ENCODE assay signal across 11 mouse cellular contexts in genomic region chr14:72887470-72888071, GRCm38 (mm10).
DNase-seq lines count a peak whose midpoint lies in the region; ATAC-seq lines count a peak whose summit lies in the region.
"Had no signal": no experiment of that assay in that cellular context is flagged by ENCODE, and none has a peak within 500 bp of the region (broad histone marks: within the 10 kb centered on the region; RNA-seq: fewer than 3 reads in every experiment).

No protein-coding gene starts in this region.

- no peaks in the 10 kb centered on the region for H3K36me3 ChIP-seq in heart, embryonic 11.5 days (ENCODE audit: control insufficient read depth, insufficient read depth, low read length)
- H3K36me3 ChIP-seq in midbrain, embryonic 10.5 days, result no peaks in the 10 kb centered on the region
- no peaks in the 10 kb centered on the region for H3K36me3 ChIP-seq in midbrain, embryonic 15.5 days (replicated peaks)
- no peaks in the 10 kb centered on the region for H3K36me3 ChIP-seq in liver, embryonic 12.5 days
- no peaks in the 10 kb centered on the region for H3K36me3 ChIP-seq in forebrain, embryonic 12.5 days (replicated peaks)
- H3K36me3 ChIP-seq: neural tube, embryonic 13.5 days had no signal

- no peak for DNase-seq in heart, postnatal 25 days (ENCODE audit: low spot score)
- DNase-seq in midbrain, embryonic 10.5 days (ENCODE audit: low spot score), result peak; percentile 17
- DNase-seq in thymus, postnatal 25 days, result peak; percentile 19
- DNase-seq in lung, adult 18-20 months, result no peak
- DNase-seq: layer of hippocampus, postnatal 36 days had no signal

- intact Hi-C loops in heart, postnatal 25 days (cut with DNase I), result no loop called here

- peaks cover 8% of the 10 kb centered on the region; the same call in 1 of the 2 replicates for H3K4me1 ChIP-seq in heart, embryonic 11.5 days (ENCODE audit: control insufficient read depth, insufficient read depth, low read length)
- no peaks in the 10 kb centered on the region for H3K4me1 ChIP-seq in midbrain, embryonic 10.5 days
- no peaks in the 10 kb centered on the region for H3K4me1 ChIP-seq in midbrain, embryonic 15.5 days
- H3K4me1 ChIP-seq in liver, embryonic 12.5 days, result no peaks in the 10 kb centered on the region; the same call in 1 of the 2 replicates
- H3K4me1 ChIP-seq in forebrain, embryonic 12.5 days, result no peaks in the 10 kb centered on the region
- H3K4me1 ChIP-seq: neural tube, embryonic 13.5 days had no signal

- no peaks in the 10 kb centered on the region for H3K27me3 ChIP-seq in heart, embryonic 11.5 days (ENCODE audit: control insufficient read depth, insufficient read depth, low read length)
- no peaks in the 10 kb centered on the region for H3K27me3 ChIP-seq in midbrain, embryonic 10.5 days (ENCODE audit: low read depth, poor library complexity, severe bottlenecking)
- no peaks in the 10 kb centered on the region for H3K27me3 ChIP-seq in midbrain, embryonic 15.5 days (replicated peaks)
- H3K27me3 ChIP-seq in liver, embryonic 12.5 days (replicated peaks), result no peaks in the 10 kb centered on the region
- no peaks in the 10 kb centered on the region for H3K27me3 ChIP-seq in forebrain, embryonic 12.5 days
- H3K27me3 ChIP-seq: neural tube, embryonic 13.5 days had no signal

- no peaks in the 10 kb centered on the region for H3K9me3 ChIP-seq in heart, embryonic 11.5 days (replicated peaks; ENCODE audit: control insufficient read depth, low read length)
- no peaks in the 10 kb centered on the region for H3K9me3 ChIP-seq in midbrain, embryonic 10.5 days (replicated peaks)
- no peaks in the 10 kb centered on the region for H3K9me3 ChIP-seq in midbrain, embryonic 15.5 days
- H3K9me3 ChIP-seq in liver, embryonic 12.5 days (replicated peaks), result no peaks in the 10 kb centered on the region
- no peaks in the 10 kb centered on the region for H3K9me3 ChIP-seq in forebrain, embryonic 12.5 days
- H3K9me3 ChIP-seq: neural tube, embryonic 13.5 days had no signal

- WGBS in heart, embryonic 11.5 days (ENCODE audit: insufficient replicate concordance), result 11% methylated on average over 14 of the region's 14 CpGs
- WGBS in midbrain, embryonic 10.5 days, result 45% methylated on average over 14 of the region's 14 CpGs
- WGBS in midbrain, embryonic 15.5 days, result 54% methylated on average over 14 of the region's 14 CpGs
- 15% methylated on average over 14 of the region's 14 CpGs for WGBS in liver, embryonic 12.5 days (ENCODE audit: insufficient replicate concordance)
- 56% methylated on average over 14 of the region's 14 CpGs for WGBS in forebrain, embryonic 12.5 days

- peak overlapping the region; percentile 39 for H3K4me2 ChIP-seq in heart, embryonic 11.5 days
- no peak overlapping the region for H3K4me2 ChIP-seq in midbrain, embryonic 15.5 days
- peak overlapping the region; percentile 16 for H3K4me2 ChIP-seq in liver, embryonic 12.5 days
- H3K4me2 ChIP-seq in forebrain, embryonic 12.5 days, result no peak overlapping the region
- H3K4me2 ChIP-seq: neural tube, embryonic 13.5 days had no signal

- 0 out of 2 replicates have a peak overlapping the region, but pooled peaks have one; percentile 22 for H3K27ac ChIP-seq in heart, embryonic 11.5 days (ENCODE audit: low read depth, low read length)
- H3K27ac ChIP-seq in midbrain, embryonic 10.5 days (replicated peaks), result no peak overlapping the region
- H3K27ac ChIP-seq in midbrain, embryonic 15.5 days, result no peak overlapping the region
- H3K27ac ChIP-seq in liver, embryonic 12.5 days, result no peak overlapping the region
- no peak overlapping the region for H3K27ac ChIP-seq in forebrain, embryonic 12.5 days
- H3K27ac ChIP-seq: neural tube, embryonic 13.5 days had no signal

- ATAC-seq in heart, embryonic 11.5 days (replicated peaks; ENCODE audit: insufficient number of reproducible peaks, low FRiP score, low TSS enrichment), result no peak
- ATAC-seq in midbrain, embryonic 15.5 days (replicated peaks), result no peak
- no peak for ATAC-seq in liver, embryonic 12.5 days
- no peak for ATAC-seq in forebrain, embryonic 12.5 days (ENCODE audit: low FRiP score)
- ATAC-seq: intestine, embryonic 16.5 days had no signal

- no peak overlapping the region for H3K9ac ChIP-seq in heart, embryonic 11.5 days (ENCODE audit: low read depth, low read length)
- no peak overlapping the region for H3K9ac ChIP-seq in midbrain, embryonic 15.5 days
- H3K9ac ChIP-seq in liver, embryonic 12.5 days, result no peak overlapping the region
- no peak overlapping the region for H3K9ac ChIP-seq in forebrain, embryonic 12.5 days
- H3K9ac ChIP-seq: neural tube, embryonic 13.5 days had no signal

- H3K4me3 ChIP-seq in heart, embryonic 11.5 days (ENCODE audit: low read depth, low read length), result no peak overlapping the region
- no peak overlapping the region for H3K4me3 ChIP-seq in midbrain, embryonic 10.5 days
- H3K4me3 ChIP-seq in midbrain, embryonic 15.5 days, result no peak overlapping the region
- H3K4me3 ChIP-seq in liver, embryonic 12.5 days, result no peak overlapping the region
- no peak overlapping the region for H3K4me3 ChIP-seq in forebrain, embryonic 12.5 days (replicated peaks)
- H3K4me3 ChIP-seq: neural tube, embryonic 13.5 days had no signal

Comparison
In these comparisons a context has a peak if more than half of its experiments do, and no peak if none do; other contexts are left out.
1. H3K4me2 ChIP-seq: peak in heart, embryonic 11.5 days (single experiment) and liver, embryonic 12.5 days (single experiment); none in midbrain, embryonic 15.5 days (single experiment) and forebrain, embryonic 12.5 days (single experiment).
2. DNase-seq: peak in midbrain, embryonic 10.5 days (single experiment) and thymus, postnatal 25 days (single experiment); none in heart, postnatal 25 days (single experiment) and lung, adult 18-20 months (0 of 2).